Mouse (Mus musculus): ENCODE results near the gene Ipo13. TPM values are rescaled to one million over a fixed set of nuclear protein-coding genes. Genes with fewer than 3 reads are reported as not detected.
A peak's percentile ranks its signal among the peaks of the same experiment; 100 is the strongest.

The Ipo13 gene
- polyA plus RNA-seq, 1 experiment from 2014 or later, result 43.2 TPM

GRCm38 (mm10) chr4:117908834-117909453, 5.9 kb downstream of the Ipo13 start:
- Histone ChIP-seq H3K4me2 (ENCODE audit: low read length) (peak overlapping the region; percentile 4; the same call in 1 of the 2 replicates), H3K4me3 (ENCODE audit: low read depth, low read length) (no peak overlapping the region), H3K27me3 (replicated peaks; ENCODE audit: control insufficient read depth, insufficient read depth, low read length) (no peaks in the 10 kb centered on the region), H3K9ac (ENCODE audit: low read length) (no peak overlapping the region), H3K9me3 (ENCODE audit: control insufficient read depth, low read length) (no peaks in the 10 kb centered on the region), H3K27ac (ENCODE audit: low read depth) (no peak overlapping the region), H3K4me1 (replicated peaks; ENCODE audit: control insufficient read depth, insufficient read depth, low read length) (peaks cover 21% of the 10 kb centered on the region), H3K36me3 (ENCODE audit: control insufficient read depth, insufficient read depth, low read length) (peaks cover 46% of the 10 kb centered on the region)
- DNase-seq (ENCODE audit: low spot score), result no peak
- 76% methylated on average over 8 of the region's 8 CpGs for WGBS
- ATAC-seq (replicated peaks; ENCODE audit: low FRiP score, low TSS enrichment, low read depth), result no peak

- DNase-seq (ENCODE audit: low spot score) (no peak), ATAC-seq (replicated peaks; ENCODE audit: low FRiP score, low TSS enrichment, low read depth) (no peak)
- Histone ChIP-seq H3K9me3 (ENCODE audit: control insufficient read depth, low read length) (no peaks in the 10 kb centered on the region), H3K27ac (ENCODE audit: low read depth) (no peak overlapping the region), H3K27me3 (replicated peaks; ENCODE audit: control insufficient read depth, insufficient read depth, low read length) (no peaks in the 10 kb centered on the region), H3K4me2 (ENCODE audit: low read length) (no peak overlapping the region), H3K36me3 (ENCODE audit: control insufficient read depth, insufficient read depth, low read length) (peaks cover 62% of the 10 kb centered on the region), H3K4me3 (ENCODE audit: low read depth, low read length) (no peak overlapping the region), H3K4me1 (replicated peaks; ENCODE audit: control insufficient read depth, insufficient read depth, low read length) (0 out of 2 replicates have a peak, but pooled peaks cover 5% of the 10 kb centered on the region), H3K9ac (ENCODE audit: low read length) (no peak overlapping the region)
- WGBS, result 91% methylated on average over 3 of the region's 3 CpGs
Measured at GRCm38 (mm10) chr4:117906196-117906595, 8.6 kb downstream of the Ipo13 start.

GRCm38 (mm10) chr4:117904761-117905160, 10.0 kb downstream of the Ipo13 start:
- Histone ChIP-seq H3K27ac (ENCODE audit: low read depth) (no peak overlapping the region), H3K4me1 (replicated peaks; ENCODE audit: control insufficient read depth, insufficient read depth, low read length) (0 out of 2 replicates have a peak, but pooled peaks cover 5% of the 10 kb centered on the region), H3K9me3 (ENCODE audit: control insufficient read depth, low read length) (no peaks in the 10 kb centered on the region), H3K4me2 (ENCODE audit: low read length) (no peak overlapping the region), H3K9ac (ENCODE audit: low read length) (no peak overlapping the region), H3K27me3 (replicated peaks; ENCODE audit: control insufficient read depth, insufficient read depth, low read length) (no peaks in the 10 kb centered on the region), H3K4me3 (ENCODE audit: low read depth, low read length) (no peak overlapping the region), H3K36me3 (ENCODE audit: control insufficient read depth, insufficient read depth, low read length) (peaks cover 74% of the 10 kb centered on the region)
- no peak for DNase-seq (ENCODE audit: low spot score)
- ATAC-seq (replicated peaks; ENCODE audit: low FRiP score, low TSS enrichment, low read depth), result no peak
- 93% methylated on average over 8 of the region's 8 CpGs for WGBS

GRCm38 (mm10) chr4:117904094-117904493, 10.7 kb downstream of the Ipo13 start:
- no peak overlapping the region for H3K27ac ChIP-seq (ENCODE audit: low read depth)
- no peak overlapping the region for H3K4me3 ChIP-seq (ENCODE audit: low read depth, low read length)
- H3K9me3 ChIP-seq (ENCODE audit: control insufficient read depth, low read length), result no peaks in the 10 kb centered on the region
- ATAC-seq (replicated peaks; ENCODE audit: low FRiP score, low TSS enrichment, low read depth) (no peak), DNase-seq (ENCODE audit: low spot score) (no peak)
- WGBS, result 89% methylated on average over 10 of the region's 10 CpGs
- no peak overlapping the region for H3K9ac ChIP-seq (ENCODE audit: low read length)
- H3K36me3 ChIP-seq (ENCODE audit: control insufficient read depth, insufficient read depth, low read length), result peaks cover 80% of the 10 kb centered on the region
- H3K4me2 ChIP-seq (ENCODE audit: low read length), result no peak overlapping the region
- 0 out of 2 replicates have a peak, but pooled peaks cover 5% of the 10 kb centered on the region for H3K4me1 ChIP-seq (replicated peaks; ENCODE audit: control insufficient read depth, insufficient read depth, low read length)
- H3K27me3 ChIP-seq (replicated peaks; ENCODE audit: control insufficient read depth, insufficient read depth, low read length), result no peaks in the 10 kb centered on the region

GRCm38 (mm10) chr4:117898111-117898510, 16.7 kb downstream of the Ipo13 start:
- Histone ChIP-seq H3K9me3 (ENCODE audit: control insufficient read depth, low read length) (no peaks in the 10 kb centered on the region), H3K27me3 (replicated peaks; ENCODE audit: control insufficient read depth, insufficient read depth, low read length) (no peaks in the 10 kb centered on the region), H3K36me3 (ENCODE audit: control insufficient read depth, insufficient read depth, low read length) (peaks cover 91% of the 10 kb centered on the region), H3K4me3 (ENCODE audit: low read depth, low read length) (no peak overlapping the region), H3K9ac (ENCODE audit: low read length) (no peak overlapping the region), H3K4me2 (ENCODE audit: low read length) (no peak overlapping the region), H3K4me1 (replicated peaks; ENCODE audit: control insufficient read depth, insufficient read depth, low read length) (no peaks in the 10 kb centered on the region), H3K27ac (ENCODE audit: low read depth) (no peak overlapping the region)
- WGBS, result 81% methylated on average over 3 of the region's 3 CpGs
- ATAC-seq (replicated peaks; ENCODE audit: low FRiP score, low TSS enrichment, low read depth) (no peak), DNase-seq (ENCODE audit: low spot score) (no peak)

- Histone ChIP-seq H3K36me3 (ENCODE audit: control insufficient read depth, insufficient read depth, low read length) (peaks cover 70% of the 10 kb centered on the region), H3K4me3 (ENCODE audit: low read depth, low read length) (no peak overlapping the region), H3K27ac (ENCODE audit: low read depth) (no peak overlapping the region), H3K4me1 (replicated peaks; ENCODE audit: control insufficient read depth, insufficient read depth, low read length) (peaks cover 3% of the 10 kb centered on the region; the same call in 1 of the 2 replicates), H3K4me2 (ENCODE audit: low read length) (no peak overlapping the region), H3K27me3 (replicated peaks; ENCODE audit: control insufficient read depth, insufficient read depth, low read length) (no peaks in the 10 kb centered on the region), H3K9me3 (ENCODE audit: control insufficient read depth, low read length) (no peaks in the 10 kb centered on the region), H3K9ac (ENCODE audit: low read length) (no peak overlapping the region)
- DNase-seq (ENCODE audit: low spot score), result no peak
- 92% methylated on average over 6 of the region's 6 CpGs for WGBS
- ATAC-seq (replicated peaks; ENCODE audit: low FRiP score, low TSS enrichment, low read depth), result no peak
Measured at GRCm38 (mm10) chr4:117896031-117896430, 18.8 kb downstream of the Ipo13 start.

- H3K9ac ChIP-seq (ENCODE audit: low read length), result no peak overlapping the region
- H3K4me2 ChIP-seq (ENCODE audit: low read length), result no peak overlapping the region
- H3K4me3 ChIP-seq (ENCODE audit: low read depth, low read length), result no peak overlapping the region
- WGBS, result 83% methylated on average over 7 of the region's 7 CpGs
- ATAC-seq (replicated peaks; ENCODE audit: low FRiP score, low TSS enrichment, low read depth), result no peak
- H3K4me1 ChIP-seq (replicated peaks; ENCODE audit: control insufficient read depth, insufficient read depth, low read length), result peaks cover 6% of the 10 kb centered on the region; the same call in 1 of the 2 replicates
- no peak for DNase-seq (ENCODE audit: low spot score)
- no peaks in the 10 kb centered on the region for H3K9me3 ChIP-seq (ENCODE audit: control insufficient read depth, low read length)
- no peaks in the 10 kb centered on the region for H3K27me3 ChIP-seq (replicated peaks; ENCODE audit: control insufficient read depth, insufficient read depth, low read length)
- H3K27ac ChIP-seq (ENCODE audit: low read depth), result no peak overlapping the region
- peaks cover 63% of the 10 kb centered on the region for H3K36me3 ChIP-seq (ENCODE audit: control insufficient read depth, insufficient read depth, low read length)
Measured at GRCm38 (mm10) chr4:117895339-117895738, 19.5 kb downstream of the Ipo13 start.

GRCm38 (mm10) chr4:117894601-117895000, 20.2 kb downstream of the Ipo13 start:
- WGBS, result 86% methylated on average over 8 of the region's 8 CpGs
- Histone ChIP-seq H3K36me3 (ENCODE audit: control insufficient read depth, insufficient read depth, low read length) (peaks cover 60% of the 10 kb centered on the region), H3K9ac (ENCODE audit: low read length) (no peak overlapping the region), H3K9me3 (ENCODE audit: control insufficient read depth, low read length) (no peaks in the 10 kb centered on the region), H3K27ac (ENCODE audit: low read depth) (no peak overlapping the region), H3K4me3 (ENCODE audit: low read depth, low read length) (no peak overlapping the region), H3K4me1 (replicated peaks; ENCODE audit: control insufficient read depth, insufficient read depth, low read length) (peaks cover 6% of the 10 kb centered on the region; the same call in 1 of the 2 replicates), H3K4me2 (ENCODE audit: low read length) (no peak overlapping the region), H3K27me3 (replicated peaks; ENCODE audit: control insufficient read depth, insufficient read depth, low read length) (no peaks in the 10 kb centered on the region)
- ATAC-seq (replicated peaks; ENCODE audit: low FRiP score, low TSS enrichment, low read depth) (no peak), DNase-seq (ENCODE audit: low spot score) (no peak)

GRCm38 (mm10) chr4:117893376-117893775, 21.4 kb downstream of the Ipo13 start:
- no peak for ATAC-seq (replicated peaks; ENCODE audit: low FRiP score, low TSS enrichment, low read depth)
- DNase-seq (ENCODE audit: low spot score), result peak; percentile 87
- H3K4me1 ChIP-seq (replicated peaks; ENCODE audit: control insufficient read depth, insufficient read depth, low read length), result peaks cover 6% of the 10 kb centered on the region; the same call in 1 of the 2 replicates
- H3K4me2 ChIP-seq (ENCODE audit: low read length), result no peak overlapping the region
- no peaks in the 10 kb centered on the region for H3K9me3 ChIP-seq (ENCODE audit: control insufficient read depth, low read length)
- H3K9ac ChIP-seq (ENCODE audit: low read length), result no peak overlapping the region
- no peak overlapping the region for H3K4me3 ChIP-seq (ENCODE audit: low read depth, low read length)
- 19% methylated on average over 9 of the region's 9 CpGs for WGBS
- peaks cover 56% of the 10 kb centered on the region for H3K36me3 ChIP-seq (ENCODE audit: control insufficient read depth, insufficient read depth, low read length)
- H3K27me3 ChIP-seq (replicated peaks; ENCODE audit: control insufficient read depth, insufficient read depth, low read length), result no peaks in the 10 kb centered on the region
- no peak overlapping the region for H3K27ac ChIP-seq (ENCODE audit: low read depth)

Measured in intestine, embryonic 14.5 days (tissue).